Mouse (Mus musculus) liver, embryonic 11.5 days (tissue): ENCODE measurements at regions not wholly inside any gene's neighbourhood (a gene's known extent, or its start where the extent isn't known, plus 50 kb on each side); places are given as distances from the start of the nearest gene placed in this dataset.

ENCODE experiments used
- ATAC-seq: fragments of 200-750 bp; cut with Nextera tagmentation; replicated peaks from 2 replicates; pipeline ENCODE4 v1.8.0; 2017; ENCODE audit warnings: moderate number of reproducible peaks, mild to moderate bottlenecking, moderate TSS enrichment, moderate library complexity; ENCODE audit not compliant: low FRiP score
- DNase-seq: peaks from one replicate; pipeline ENCODE4 v3.0.0-alpha.2; 2017; ENCODE audit warnings: low spot score
- H3K27ac ChIP-seq: fragments of 300-500 bp; sonication (generic); 2 replicates; pipeline ENCODE4 v1.5.1; 2014; ENCODE audit warnings: mild to moderate bottlenecking, low read depth, low read length, control low read depth
- H3K27me3 ChIP-seq: fragments of 300-500 bp; sonication (generic); replicated peaks from 2 replicates; pipeline ENCODE4 v1.6.1; 2014; ENCODE audit warnings: low read length, mixed read lengths; ENCODE audit not compliant: control insufficient read depth, insufficient read depth
- H3K36me3 ChIP-seq: fragments of 300-500 bp; sonication (generic); 2 replicates; pipeline ENCODE4 v1.6.1; 2014; ENCODE audit warnings: mild to moderate bottlenecking, low read length, moderate library complexity, mixed read lengths; ENCODE audit not compliant: control insufficient read depth, insufficient read depth
- H3K4me1 ChIP-seq: fragments of 300-500 bp; sonication (generic); replicated peaks from 2 replicates; pipeline ENCODE4 v1.6.1; 2014; ENCODE audit warnings: low read length, mixed read lengths; ENCODE audit not compliant: control insufficient read depth, insufficient read depth
- H3K4me2 ChIP-seq: fragments of 300-500 bp; sonication (generic); 2 replicates; pipeline ENCODE4 v1.6.1; 2014; ENCODE audit warnings: mild to moderate bottlenecking, control low read depth, moderate library complexity
- H3K4me3 ChIP-seq: fragments of 300-500 bp; sonication (generic); 2 replicates; pipeline ENCODE4 v1.5.1; 2014; ENCODE audit warnings: low read depth, low read length, control low read depth
- H3K9ac ChIP-seq: fragments of 300-500 bp; sonication (generic); 2 replicates; pipeline ENCODE4 v1.6.1; 2014; ENCODE audit warnings: low read depth, low read length, control low read depth
- H3K9me3 ChIP-seq: fragments of 300-500 bp; sonication (generic); 2 replicates; pipeline ENCODE4 v1.6.1; 2016; ENCODE audit warnings: low read length, inconsistent platforms, mixed read lengths; ENCODE audit not compliant: control insufficient read depth
- WGBS: fragments of 180-500 bp; shearing (Covaris S2); extraction: QIAGEN DNeasy Blood & Tissue Kit; methylation state at CpG from one replicate; pipeline ENCODE4 v1.1.7; 2014; 5-methylcytosine and 5-hydroxymethylcytosine counted together

- no peaks in the 10 kb centered on the region for H3K36me3 ChIP-seq
- no peak overlapping the region for H3K27ac ChIP-seq
- no peak overlapping the region for H3K4me3 ChIP-seq
- no peak for DNase-seq
- WGBS: 93% methylated on average over 13 of the region's 13 CpGs
- H3K4me2 ChIP-seq: no peak overlapping the region
- no peaks in the 10 kb centered on the region for H3K27me3 ChIP-seq
- peaks cover 4% of the 10 kb centered on the region; the same call in 1 of the 2 replicates for H3K9me3 ChIP-seq
- ATAC-seq: no peak
- no peaks in the 10 kb centered on the region for H3K4me1 ChIP-seq
- H3K9ac ChIP-seq: no peak overlapping the region
These were observed 59.9 kb upstream of the Supt20 start for GRCm38 (mm10) chr3:54632731-54633130.

GRCm38 (mm10) chr3:54633446-54633845 lies 59.2 kb upstream of the Supt20 start:
- Histone ChIP-seq H3K4me2 (no peak overlapping the region), H3K36me3 (no peaks in the 10 kb centered on the region), H3K9me3 (peaks cover 4% of the 10 kb centered on the region; the same call in 1 of the 2 replicates), H3K27me3 (no peaks in the 10 kb centered on the region), H3K9ac (no peak overlapping the region), H3K4me3 (no peak overlapping the region), H3K27ac (no peak overlapping the region), H3K4me1 (no peaks in the 10 kb centered on the region)
- ATAC-seq (no peak), DNase-seq (no peak)
- WGBS: 84% methylated on average over 23 of the region's 23 CpGs

- WGBS: 88% methylated on average over 10 of the region's 10 CpGs
- Histone ChIP-seq H3K27ac (no peak overlapping the region), H3K27me3 (no peaks in the 10 kb centered on the region), H3K9me3 (peaks cover 4% of the 10 kb centered on the region; the same call in 1 of the 2 replicates), H3K4me1 (no peaks in the 10 kb centered on the region), H3K36me3 (no peaks in the 10 kb centered on the region), H3K9ac (no peak overlapping the region), H3K4me2 (no peak overlapping the region), H3K4me3 (no peak overlapping the region)
- DNase-seq (no peak), ATAC-seq (no peak)
These were observed 58.2 kb upstream of the Supt20 start for GRCm38 (mm10) chr3:54634456-54634855.
